Mouse (Mus musculus): ENCODE measurements at regions not wholly inside any gene's neighbourhood (a gene's known extent, or its start where the extent isn't known, plus 50 kb on each side); places are given as distances from the start of the nearest gene placed in this dataset.

GRCm38 (mm10) chr3:149306709-149307108 lies 316.4 kb upstream of the Adgrl2 start:
- TF ChIP-seq EP300 (IDR thresholded peaks at IDR 0.05; ENCODE audit: insufficient read depth, low read depth, low read length) (no peak), POLR2A (IDR thresholded peaks at IDR 0.05; ENCODE audit: insufficient read depth, low read depth, low read length) (no peak), CTCF (IDR thresholded peaks at IDR 0.05) (no peak)
- WGBS, result 60% methylated on average over 3 of the region's 3 CpGs

GRCm38 (mm10) chr3:149306291-149306690 lies 315.9 kb upstream of the Adgrl2 start:
- TF ChIP-seq EP300 (IDR thresholded peaks at IDR 0.05; ENCODE audit: insufficient read depth, low read depth, low read length) (no peak), CTCF (IDR thresholded peaks at IDR 0.05) (no peak), POLR2A (IDR thresholded peaks at IDR 0.05; ENCODE audit: insufficient read depth, low read depth, low read length) (no peak)
- H3K4me1 ChIP-seq (ENCODE audit: control insufficient read depth, insufficient read depth, low read length), result peaks cover 2% of the 10 kb centered on the region
- H3K27me3 ChIP-seq (ENCODE audit: control insufficient read depth, insufficient read depth, low read length), result no peaks in the 10 kb centered on the region
- no peak for DNase-seq
- H3K27ac ChIP-seq, result no peak overlapping the region
- 61% methylated on average over 5 of the region's 5 CpGs for WGBS
- intact Hi-C loops (cut with DNase I), result no loop called here
- H3K9ac ChIP-seq (ENCODE audit: low read depth, low read length), result no peak overlapping the region
- no peaks in the 10 kb centered on the region for H3K36me3 ChIP-seq (ENCODE audit: control insufficient read depth, insufficient read depth, low read length)
- no peaks in the 10 kb centered on the region for H3K79me2 ChIP-seq (replicated peaks; ENCODE audit: control insufficient read depth, insufficient read depth, low read length)
- H3K4me3 ChIP-seq, result no peak overlapping the region

More at GRCm38 (mm10) chr3:149306709-149307108, 316.4 kb upstream of the Adgrl2 start:
- Histone ChIP-seq H3K27me3 (ENCODE audit: control insufficient read depth, insufficient read depth, low read length) (no peaks in the 10 kb centered on the region), H3K9ac (ENCODE audit: low read depth, low read length) (no peak overlapping the region), H3K4me3 (no peak overlapping the region), H3K36me3 (ENCODE audit: control insufficient read depth, insufficient read depth, low read length) (no peaks in the 10 kb centered on the region), H3K27ac (no peak overlapping the region), H3K79me2 (replicated peaks; ENCODE audit: control insufficient read depth, insufficient read depth, low read length) (no peaks in the 10 kb centered on the region), H3K4me1 (ENCODE audit: control insufficient read depth, insufficient read depth, low read length) (peaks cover 2% of the 10 kb centered on the region)
- DNase-seq, result no peak
- intact Hi-C loops (cut with DNase I), result no loop called here

- H3K4me1 ChIP-seq (ENCODE audit: control insufficient read depth, insufficient read depth, low read length), result peaks cover 2% of the 10 kb centered on the region
- H3K27me3 ChIP-seq (ENCODE audit: control insufficient read depth, insufficient read depth, low read length), result no peaks in the 10 kb centered on the region
- H3K9ac ChIP-seq (ENCODE audit: low read depth, low read length), result no peak overlapping the region
- H3K27ac ChIP-seq, result no peak overlapping the region
- intact Hi-C loops (cut with DNase I), result no loop called here
- no peaks in the 10 kb centered on the region for H3K79me2 ChIP-seq (replicated peaks; ENCODE audit: control insufficient read depth, insufficient read depth, low read length)
- TF ChIP-seq EP300 (IDR thresholded peaks at IDR 0.05; ENCODE audit: insufficient read depth, low read depth, low read length) (no peak), CTCF (IDR thresholded peaks at IDR 0.05) (no peak), POLR2A (IDR thresholded peaks at IDR 0.05; ENCODE audit: insufficient read depth, low read depth, low read length) (no peak)
- H3K4me3 ChIP-seq, result no peak overlapping the region
- WGBS, result 70% methylated on average over 5 of the region's 5 CpGs
- H3K36me3 ChIP-seq (ENCODE audit: control insufficient read depth, insufficient read depth, low read length), result no peaks in the 10 kb centered on the region
- DNase-seq, result no peak
These were observed 315.1 kb upstream of the Adgrl2 start for GRCm38 (mm10) chr3:149305440-149305839.

- Histone ChIP-seq H3K4me1 (ENCODE audit: control insufficient read depth, insufficient read depth, low read length) (peaks cover 2% of the 10 kb centered on the region), H3K9ac (ENCODE audit: low read depth, low read length) (no peak overlapping the region), H3K27me3 (ENCODE audit: control insufficient read depth, insufficient read depth, low read length) (no peaks in the 10 kb centered on the region), H3K79me2 (replicated peaks; ENCODE audit: control insufficient read depth, insufficient read depth, low read length) (no peaks in the 10 kb centered on the region), H3K36me3 (ENCODE audit: control insufficient read depth, insufficient read depth, low read length) (no peaks in the 10 kb centered on the region), H3K27ac (no peak overlapping the region; the same call in 1 of the 2 replicates), H3K4me3 (no peak overlapping the region)
- no peak for DNase-seq
- 49% methylated on average over 6 of the region's 6 CpGs for WGBS
- no peak for TF ChIP-seq POLR2A (IDR thresholded peaks at IDR 0.05; ENCODE audit: insufficient read depth, low read depth, low read length)
- TF ChIP-seq EP300 (IDR thresholded peaks at IDR 0.05; ENCODE audit: insufficient read depth, low read depth, low read length), result no peak
- no peak for TF ChIP-seq CTCF (IDR thresholded peaks at IDR 0.05)
- intact Hi-C loops (cut with DNase I), result no loop called here
These were observed 314.7 kb upstream of the Adgrl2 start for GRCm38 (mm10) chr3:149305011-149305413.

GRCm38 (mm10) chr3:149303418-149303817 lies 313.1 kb upstream of the Adgrl2 start:
- no peaks in the 10 kb centered on the region for H3K36me3 ChIP-seq (ENCODE audit: control insufficient read depth, insufficient read depth, low read length)
- WGBS, result 60% methylated on average over 5 of the region's 5 CpGs
- peak overlapping the region; percentile 38; the same call in 1 of the 2 replicates for H3K27ac ChIP-seq
- TF ChIP-seq POLR2A (IDR thresholded peaks at IDR 0.05; ENCODE audit: insufficient read depth, low read depth, low read length), result no peak
- no peak for TF ChIP-seq EP300 (IDR thresholded peaks at IDR 0.05; ENCODE audit: insufficient read depth, low read depth, low read length)
- DNase-seq, result no peak
- H3K9ac ChIP-seq (ENCODE audit: low read depth, low read length), result no peak overlapping the region
- H3K4me1 ChIP-seq (ENCODE audit: control insufficient read depth, insufficient read depth, low read length), result peaks cover 2% of the 10 kb centered on the region
- intact Hi-C loops (cut with DNase I), result no loop called here
- no peak overlapping the region for H3K4me3 ChIP-seq
- no peaks in the 10 kb centered on the region for H3K79me2 ChIP-seq (replicated peaks; ENCODE audit: control insufficient read depth, insufficient read depth, low read length)
- H3K27me3 ChIP-seq (ENCODE audit: control insufficient read depth, insufficient read depth, low read length), result no peaks in the 10 kb centered on the region

GRCm38 (mm10) chr3:149300002-149300401 lies 309.6 kb upstream of the Adgrl2 start:
- Histone ChIP-seq H3K27me3 (ENCODE audit: control insufficient read depth, insufficient read depth, low read length) (no peaks in the 10 kb centered on the region), H3K4me1 (ENCODE audit: control insufficient read depth, insufficient read depth, low read length) (peaks cover 2% of the 10 kb centered on the region), H3K4me3 (no peak overlapping the region), H3K79me2 (replicated peaks; ENCODE audit: control insufficient read depth, insufficient read depth, low read length) (no peaks in the 10 kb centered on the region), H3K36me3 (ENCODE audit: control insufficient read depth, insufficient read depth, low read length) (no peaks in the 10 kb centered on the region), H3K27ac (no peak overlapping the region), H3K9ac (ENCODE audit: low read depth, low read length) (no peak overlapping the region)
- DNase-seq, result no peak
- TF ChIP-seq CTCF (IDR thresholded peaks at IDR 0.05), result no peak
- TF ChIP-seq EP300 (IDR thresholded peaks at IDR 0.05; ENCODE audit: insufficient read depth, low read depth, low read length), result no peak
- TF ChIP-seq POLR2A (IDR thresholded peaks at IDR 0.05; ENCODE audit: insufficient read depth, low read depth, low read length), result no peak
- WGBS, result 88% methylated on average over 4 of the region's 4 CpGs
- intact Hi-C loops (cut with DNase I), result no loop called here
